Mouse (Mus musculus): ENCODE measurements around the gene Kmt2e. TPM values are rescaled to one million over a fixed set of nuclear protein-coding genes. Genes with fewer than 3 reads are reported as not detected.

Kmt2e gene
- 77.2 and 86.4 TPM in 2 replicates for polyA plus RNA-seq (2015; fragmentation: Nextera tagmentation; extraction: Ambion mirVana)

- no peaks in the 10 kb centered on the region for H3K4me1 ChIP-seq (replicated peaks)
- H3K27ac ChIP-seq = peak within 1 kb of the TSS; percentile 100
- H3K9me3 ChIP-seq = no peaks in the 10 kb centered on the region
- H3K36me3 ChIP-seq = no peaks in the 10 kb centered on the region
- H3K27me3 ChIP-seq (replicated peaks) = no peaks in the 10 kb centered on the region
- peak within 1 kb of the TSS; percentile 78 for H3K4me2 ChIP-seq (replicated peaks)
- peak within 1 kb of the TSS; percentile 93 for H3K4me3 ChIP-seq (replicated peaks)
- peak within 1 kb of the TSS; percentile 98 for H3K9ac ChIP-seq
- WGBS = 0% methylated on average over 85 of the region's 85 CpGs
- ATAC-seq = peak; percentile 86
Measured at GRCm38 (mm10) chr5:23433720-23434597, at the start of gene Kmt2e. TSS of gene Kmt2e (plus strand) at chr5:23434441.

- Histone ChIP-seq H3K36me3 (no peaks in the 10 kb centered on the region), H3K4me3 (replicated peaks) (no peak overlapping the region), H3K27ac (no peak overlapping the region), H3K9me3 (no peaks in the 10 kb centered on the region), H3K4me1 (replicated peaks) (0 out of 2 replicates have a peak, but pooled peaks cover 3% of the 10 kb centered on the region), H3K4me2 (replicated peaks) (no peak overlapping the region), H3K9ac (no peak overlapping the region), H3K27me3 (replicated peaks) (no peaks in the 10 kb centered on the region)
- ATAC-seq = no peak
- WGBS = 74% methylated on average over 1 of the region's 1 CpGs
Measured at GRCm38 (mm10) chr5:23385136-23385535, 49.1 kb upstream of the Kmt2e start.

- ATAC-seq = no peak
- Histone ChIP-seq H3K36me3 (no peaks in the 10 kb centered on the region), H3K27ac (no peak overlapping the region)
Measured at GRCm38 (mm10) chr5:23385763-23386217, 48.5 kb upstream of the Kmt2e start.

GRCm38 (mm10) chr5:23386562-23387312 is 47.5 kb upstream of the Kmt2e start:
- Histone ChIP-seq H3K27ac (peak overlapping the region; percentile 74), H3K9me3 (no peaks in the 10 kb centered on the region), H3K9ac (peak overlapping the region; percentile 26; the same call in 1 of the 2 replicates), H3K27me3 (replicated peaks) (no peaks in the 10 kb centered on the region), H3K36me3 (no peaks in the 10 kb centered on the region), H3K4me1 (replicated peaks) (0 out of 2 replicates have a peak, but pooled peaks cover 3% of the 10 kb centered on the region), H3K4me3 (replicated peaks) (peak overlapping the region; percentile 37), H3K4me2 (replicated peaks) (peak overlapping the region; percentile 73)
- peak; percentile 96 for ATAC-seq
- 2% methylated on average over 22 of the region's 22 CpGs for WGBS

More at GRCm38 (mm10) chr5:23385763-23386217, 48.5 kb upstream of the Kmt2e start:
- Histone ChIP-seq H3K9me3 (no peaks in the 10 kb centered on the region), H3K4me2 (replicated peaks) (no peak overlapping the region), H3K4me1 (replicated peaks) (0 out of 2 replicates have a peak, but pooled peaks cover 3% of the 10 kb centered on the region), H3K4me3 (replicated peaks) (no peak overlapping the region), H3K9ac (no peak overlapping the region), H3K27me3 (replicated peaks) (no peaks in the 10 kb centered on the region)
- WGBS = 49% methylated on average over 5 of the region's 5 CpGs

GRCm38 (mm10) chr5:23387313-23387666 is 47.0 kb upstream of the Kmt2e start:
- H3K9me3 ChIP-seq = no peaks in the 10 kb centered on the region
- H3K4me1 ChIP-seq (replicated peaks) = 0 out of 2 replicates have a peak, but pooled peaks cover 3% of the 10 kb centered on the region
- WGBS = 50% methylated on average over 2 of the region's 2 CpGs
- H3K9ac ChIP-seq = 0 out of 2 replicates have a peak overlapping the region, but pooled peaks have one; percentile 26
- no peak overlapping the region for H3K27ac ChIP-seq
- ATAC-seq = 0 out of 2 replicates have a peak, but pooled peaks have one; percentile 16
- peak overlapping the region; percentile 73 for H3K4me2 ChIP-seq (replicated peaks)
- no peak overlapping the region; the same call in 1 of the 2 replicates for H3K4me3 ChIP-seq (replicated peaks)
- no peaks in the 10 kb centered on the region for H3K36me3 ChIP-seq
- no peaks in the 10 kb centered on the region for H3K27me3 ChIP-seq (replicated peaks)

- H3K36me3 ChIP-seq = no peaks in the 10 kb centered on the region
- H3K27ac ChIP-seq = no peak overlapping the region
- H3K4me1 ChIP-seq (replicated peaks) = 0 out of 2 replicates have a peak, but pooled peaks cover 3% of the 10 kb centered on the region
- H3K9ac ChIP-seq = no peak overlapping the region
- WGBS = 39% methylated on average over 3 of the region's 3 CpGs
- no peaks in the 10 kb centered on the region for H3K27me3 ChIP-seq (replicated peaks)
- H3K4me3 ChIP-seq (replicated peaks) = no peak overlapping the region
- ATAC-seq = no peak
- H3K4me2 ChIP-seq (replicated peaks) = no peak overlapping the region
- no peaks in the 10 kb centered on the region for H3K9me3 ChIP-seq
Measured at GRCm38 (mm10) chr5:23388091-23388490, 46.1 kb upstream of the Kmt2e start.

- WGBS = 80% methylated on average over 7 of the region's 7 CpGs
- H3K36me3 ChIP-seq = no peaks in the 10 kb centered on the region
- no peak overlapping the region for H3K9ac ChIP-seq
- no peak overlapping the region for H3K4me2 ChIP-seq (replicated peaks)
- H3K9me3 ChIP-seq = no peaks in the 10 kb centered on the region
- H3K27me3 ChIP-seq (replicated peaks) = no peaks in the 10 kb centered on the region
- H3K4me3 ChIP-seq (replicated peaks) = no peak overlapping the region
- H3K4me1 ChIP-seq (replicated peaks) = 0 out of 2 replicates have a peak, but pooled peaks cover 3% of the 10 kb centered on the region
- no peak for ATAC-seq
- no peak overlapping the region for H3K27ac ChIP-seq
Measured at GRCm38 (mm10) chr5:23389601-23390305, 44.5 kb upstream of the Kmt2e start.

GRCm38 (mm10) chr5:23391714-23392113 is 42.5 kb upstream of the Kmt2e start:
- WGBS = 84% methylated on average over 7 of the region's 7 CpGs
- Histone ChIP-seq H3K4me3 (replicated peaks) (no peak overlapping the region), H3K36me3 (no peaks in the 10 kb centered on the region), H3K9ac (no peak overlapping the region), H3K9me3 (no peaks in the 10 kb centered on the region), H3K27me3 (replicated peaks) (no peaks in the 10 kb centered on the region), H3K4me1 (replicated peaks) (0 out of 2 replicates have a peak, but pooled peaks cover 3% of the 10 kb centered on the region), H3K4me2 (replicated peaks) (no peak overlapping the region), H3K27ac (no peak overlapping the region)
- no peak for ATAC-seq

GRCm38 (mm10) chr5:23393870-23394269 is 40.4 kb upstream of the Kmt2e start:
- Histone ChIP-seq H3K9me3 (no peaks in the 10 kb centered on the region), H3K4me1 (replicated peaks) (no peaks in the 10 kb centered on the region), H3K4me3 (replicated peaks) (no peak overlapping the region), H3K36me3 (no peaks in the 10 kb centered on the region), H3K27ac (no peak overlapping the region), H3K27me3 (replicated peaks) (no peaks in the 10 kb centered on the region), H3K9ac (no peak overlapping the region), H3K4me2 (replicated peaks) (no peak overlapping the region)
- no peak for ATAC-seq
- WGBS = 95% methylated on average over 5 of the region's 5 CpGs

- Histone ChIP-seq H3K9me3 (no peaks in the 10 kb centered on the region), H3K36me3 (no peaks in the 10 kb centered on the region), H3K4me3 (replicated peaks) (no peak overlapping the region), H3K27ac (no peak overlapping the region), H3K4me1 (replicated peaks) (no peaks in the 10 kb centered on the region), H3K27me3 (replicated peaks) (no peaks in the 10 kb centered on the region), H3K9ac (no peak overlapping the region), H3K4me2 (replicated peaks) (no peak overlapping the region)
- 56% methylated on average over 3 of the region's 3 CpGs for WGBS
- ATAC-seq = no peak
Measured at GRCm38 (mm10) chr5:23394366-23395145, 39.7 kb upstream of the Kmt2e start.

GRCm38 (mm10) chr5:23395721-23396120 is 38.5 kb upstream of the Kmt2e start:
- no peak overlapping the region for H3K27ac ChIP-seq
- no peak overlapping the region for H3K4me3 ChIP-seq (replicated peaks)
- no peaks in the 10 kb centered on the region for H3K4me1 ChIP-seq (replicated peaks)
- WGBS = 70% methylated on average over 3 of the region's 3 CpGs
- no peak overlapping the region for H3K9ac ChIP-seq
- H3K4me2 ChIP-seq (replicated peaks) = no peak overlapping the region
- 0 out of 2 replicates have a peak, but pooled peaks cover 3% of the 10 kb centered on the region for H3K36me3 ChIP-seq
- ATAC-seq = no peak
- H3K9me3 ChIP-seq = no peaks in the 10 kb centered on the region
- H3K27me3 ChIP-seq (replicated peaks) = no peaks in the 10 kb centered on the region
